In the genomic region with DNA sequence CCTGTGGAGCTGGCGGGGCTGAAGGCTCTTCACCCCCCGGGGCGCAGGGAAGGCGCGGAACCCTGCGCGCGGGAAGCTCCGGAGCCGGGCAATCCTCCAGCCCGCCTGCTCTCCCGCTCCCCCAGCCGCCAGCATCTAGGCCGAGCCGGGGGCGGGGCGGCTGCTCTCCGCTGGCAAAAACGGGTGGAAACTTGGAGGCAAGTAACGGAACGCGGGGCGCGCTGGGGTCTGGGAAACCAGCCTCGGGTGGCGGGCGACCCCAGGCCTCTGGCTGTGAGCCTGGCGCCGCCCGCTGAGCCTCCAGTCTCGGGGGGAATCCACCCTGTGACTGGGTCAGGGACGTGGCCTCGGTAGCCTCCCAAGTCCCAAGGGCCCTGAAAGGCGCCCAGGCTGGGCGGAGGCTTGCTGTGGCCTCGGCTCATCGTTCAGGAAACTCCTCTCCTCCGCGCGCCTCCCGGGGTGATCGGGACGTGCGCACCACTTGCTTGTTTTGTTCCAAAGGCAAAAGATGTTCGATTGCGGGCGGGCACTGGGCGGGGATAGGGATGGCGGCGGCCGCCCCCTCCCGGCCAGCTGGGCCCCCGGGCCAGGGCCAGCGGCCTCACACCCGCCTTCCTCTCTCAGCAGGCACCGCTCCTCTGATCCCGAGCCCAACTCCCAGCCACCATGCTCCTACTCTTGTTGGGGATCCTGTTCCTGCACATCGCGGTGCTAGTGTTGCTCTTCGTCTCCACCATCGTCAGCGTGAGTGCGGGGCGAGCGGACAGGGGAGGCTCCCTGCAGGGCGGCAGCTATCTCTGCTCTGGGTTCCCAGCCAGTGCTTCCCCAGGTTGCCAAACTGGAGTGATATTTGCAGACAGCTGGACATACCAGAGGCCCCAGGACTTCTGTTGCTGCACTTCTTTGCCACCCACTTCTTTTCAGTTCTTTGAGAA, we compare ENCODE assay signal across 8 mouse cellular contexts. TPM values are rescaled to one million over a fixed set of nuclear protein-coding genes. Genes with fewer than 3 reads are reported as not detected.
DNase-seq lines count a peak whose midpoint lies in the region; ATAC-seq and TF ChIP-seq lines count a peak whose summit lies in the region.

No protein-coding gene starts in this region.

- intact Hi-C loops in left cerebral cortex, adult 2 months (cut with DNase I) = loop anchor here (5.0 to 10.0 kb wide), 2 partner anchors 108 to 135 kb away; no protein-coding TSS in a partner anchor

- no peaks in the 10 kb centered on the region for H3K36me3 ChIP-seq in hindbrain, embryonic 15.5 days

- ATAC-seq in Patski = peak; percentile 7
- peak; percentile 54; the same call in 1 of the 2 replicates for ATAC-seq in hindbrain, embryonic 15.5 days (ENCODE audit: low FRiP score, low read depth)
- ATAC-seq in monocyte, adult 5-6 weeks (replicated peaks; ENCODE audit: insufficient number of reproducible peaks, low FRiP score, low TSS enrichment, poor library complexity, severe bottlenecking) = no peak

- WGBS in hindbrain, embryonic 15.5 days = under 1% methylated on average over 66 of the region's 66 CpGs

- DNase-seq in Patski (ENCODE audit: low read depth, low spot score) = no peak
- peak; percentile 65 to 78 for DNase-seq in cerebellum, postnatal 10 days
- peak; percentile 83 for DNase-seq in gastrocnemius, adult 18-20 months (ENCODE audit: low spot score)
- DNase-seq in left cerebral cortex, adult 2 months (ENCODE audit: extremely low spot score in 1 of 2, low spot score in 2 of 2) = peak; percentile 68 to 78
- peak; percentile 89 for DNase-seq in lung, postnatal 36 days
- peak; percentile 43 to 50 for DNase-seq in right cerebral cortex, postnatal 36 days (ENCODE audit: low spot score in 2 of 2)

- no peak for TF ChIP-seq CTCF in Patski (IDR thresholded peaks at IDR 0.05)
- TF ChIP-seq CTCF in left cerebral cortex, adult 2 months (IDR thresholded peaks at IDR 0.05) = peak; percentile 26

- CTCF ChIA-PET in Patski (lab: Charles Lee) = no interaction called here

- peak overlapping the region; percentile 54 for H3K4me3 ChIP-seq in hindbrain, embryonic 15.5 days
- peak overlapping the region; percentile 55 for H3K4me3 ChIP-seq in left cerebral cortex, adult 2 months

- in situ Hi-C loops in Patski (cut with MboI; ENCODE audit: low pct_unique_long_range_greater_than_20kb) = loop anchor here (5.0 to 10.0 kb wide), 3 partner anchors 108 to 210 kb away; no protein-coding TSS in a partner anchor

- H3K9ac ChIP-seq in hindbrain, embryonic 15.5 days = peak overlapping the region; percentile 60

- POLR2A ChIA-PET in Patski (lab: Charles Lee) = interaction anchor here (1.1 kb wide), 1 partner anchor 212 kb away, joined by 3 read pairs; no protein-coding TSS in a partner anchor

- peak overlapping the region; percentile 76 for H3K27ac ChIP-seq in hindbrain, embryonic 15.5 days (replicated peaks)
- peak overlapping the region; percentile 58 for H3K27ac ChIP-seq in left cerebral cortex, adult 2 months

- no peaks in the 10 kb centered on the region for H3K9me3 ChIP-seq in hindbrain, embryonic 15.5 days

- H3K4me2 ChIP-seq in hindbrain, embryonic 15.5 days = peak overlapping the region; percentile 98

- peaks cover 47% of the 10 kb centered on the region for H3K4me1 ChIP-seq in hindbrain, embryonic 15.5 days (replicated peaks)

- no peaks in the 10 kb centered on the region for H3K27me3 ChIP-seq in Patski
- peaks cover 59% of the 10 kb centered on the region for H3K27me3 ChIP-seq in hindbrain, embryonic 15.5 days

RNA-seq across cellular contexts. Expression of a gene that starts 4.0 kb away (rescaled TPM):
- polyA plus RNA-seq in Patski (2021) = 6.5 TPM
- 10 to 100 TPM; 29.9 to 33.8 TPM for total RNA-seq in gastrocnemius, adult 18-20 months (2021)
- polyA plus RNA-seq in hindbrain, embryonic 15.5 days (2015; fragmentation: Nextera tagmentation; extraction: Ambion mirVana) = 39.6 and 41.1 TPM in 2 replicates
- 10 to 100 TPM; 25.7 to 27.5 TPM for total RNA-seq in left cerebral cortex, adult 2 months (2021)
- total RNA-seq in monocyte, adult 5-6 weeks (2017) = not detected in 3 replicates

Comparison
In these comparisons a context has a peak if more than half of its experiments do, and no peak if none do; other contexts are left out.
1. RNA of a gene that starts 4.0 kb away (total RNA-seq): 29.9 to 33.8 TPM in gastrocnemius, adult 18-20 months and 25.7 to 27.5 TPM in left cerebral cortex, adult 2 months; not detected in monocyte, adult 5-6 weeks; every median in the first group is over 10 times any median in the second.